Mouse (Mus musculus) heart, embryonic 14.5 days (tissue): ENCODE results near the gene Pex16. TPM values are rescaled to one million over a fixed set of nuclear protein-coding genes. Genes with fewer than 3 reads are reported as not detected.
A peak's percentile ranks its signal among the peaks of the same experiment; 100 is the strongest.

Experiments
- ATAC-seq: fragments of 200-750 bp; cut with Nextera tagmentation; 2 replicates; pipeline ENCODE4 v1.8.0; 2017; ENCODE audit warnings: low read depth, moderate TSS enrichment; ENCODE audit not compliant: insufficient number of reproducible peaks, insufficient read depth, low FRiP score
- H3K27ac ChIP-seq, 2 experiments: fragments of 200-500 bp in 1 of 2; fragments of 300-500 bp in 1 of 2; sonication (generic) in 1 of 2; replicated peaks in 1 of 2; 2 replicates each; pipeline ENCODE4 v1.5.1; 2012 to 2014; ENCODE audit warnings: low read depth in 2 of 2, low read length in 2 of 2, control low read depth in 1 of 2, mild to moderate bottlenecking in 1 of 2, mixed read lengths in 1 of 2; ENCODE audit not compliant: control insufficient read depth in 1 of 2, insufficient read depth in 1 of 2
- H3K27me3 ChIP-seq: fragments of 300-500 bp; sonication (generic); 2 replicates; pipeline ENCODE4 v1.6.1; 2014; ENCODE audit warnings: mild to moderate bottlenecking, low read length, control low read depth; ENCODE audit not compliant: control insufficient read depth, insufficient read depth
- H3K36me3 ChIP-seq: fragments of 300-500 bp; sonication (generic); 2 replicates; pipeline ENCODE4 v1.6.1; 2014; ENCODE audit warnings: mild to moderate bottlenecking, control low read depth, low read length, mixed read lengths; ENCODE audit not compliant: control insufficient read depth, insufficient read depth
- H3K4me1 ChIP-seq, 2 experiments: fragments of 200-500 bp in 1 of 2; fragments of 300-500 bp in 1 of 2; sonication (generic) in 1 of 2; 2 replicates each; pipeline ENCODE4 v1.6.1; 2012 to 2014; ENCODE audit warnings: low read length in 2 of 2, control low read depth in 1 of 2, mixed read lengths in 1 of 2; ENCODE audit not compliant: control insufficient read depth in 2 of 2, insufficient read depth in 2 of 2
- H3K4me2 ChIP-seq: fragments of 300-500 bp; sonication (generic); 2 replicates; pipeline ENCODE4 v1.6.1; 2014; ENCODE audit warnings: mild to moderate bottlenecking, low read length
- H3K4me3 ChIP-seq, 2 experiments: fragments of 200-500 bp in 1 of 2; fragments of 300-500 bp in 1 of 2; sonication (generic) in 1 of 2; 2 replicates each; pipeline ENCODE4 v1.5.1; 2012 to 2014; ENCODE audit warnings: low read length in 2 of 2, mild to moderate bottlenecking in 2 of 2, control low read depth in 1 of 2, low read depth in 1 of 2, moderate library complexity in 1 of 2; ENCODE audit not compliant: control insufficient read depth in 1 of 2, insufficient read depth in 1 of 2
- H3K9ac ChIP-seq: fragments of 300-500 bp; sonication (generic); 2 replicates; pipeline ENCODE4 v1.6.1; 2014; ENCODE audit warnings: mild to moderate bottlenecking, low read length
- H3K9me3 ChIP-seq: fragments of 300-500 bp; sonication (generic); 2 replicates; pipeline ENCODE4 v1.6.1; 2016; ENCODE audit warnings: low read length, control low read depth; ENCODE audit not compliant: control insufficient read depth
- WGBS: fragments of 180-500 bp; shearing (Covaris S2); extraction: QIAGEN DNeasy Blood & Tissue Kit; methylation state at CpG from one replicate; pipeline ENCODE4 v1.1.7; 2014; 5-methylcytosine and 5-hydroxymethylcytosine counted together
- polyA plus RNA-seq: library from polyadenylated mRNA; unstranded; fragments of >200 nt; fragmentation: Nextera tagmentation; extraction: Ambion mirVana; gene quantifications from 2 replicates; pipeline ENCODE4 v1.2.1, GENCODE M21; 2014

Gene Pex16
- polyA plus RNA-seq, 1 experiment from 2014 or later = 19.7 TPM

DNA sequence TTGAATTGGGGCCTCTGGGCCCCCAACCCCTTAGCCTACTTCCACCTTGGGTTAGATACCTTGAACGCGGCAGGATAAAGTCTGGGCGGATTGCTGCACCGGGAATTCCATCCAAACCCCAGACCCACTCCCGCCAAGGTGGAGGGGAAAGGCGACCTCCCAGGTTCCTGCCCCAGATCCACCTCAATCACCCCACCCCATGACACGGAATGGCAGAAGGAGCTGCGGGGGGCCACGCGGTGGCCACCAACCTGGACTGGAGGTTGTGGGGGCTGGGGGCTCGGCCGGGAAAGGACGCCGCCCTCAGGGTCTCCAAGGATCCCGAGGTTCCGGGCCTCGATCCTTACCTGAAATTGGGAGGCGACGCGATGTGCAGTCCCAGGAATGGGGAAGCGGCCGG is 26.2 kb downstream of the Pex16 start:
- no peak for ATAC-seq
- H3K27ac ChIP-seq = no peak overlapping the region

GRCm38 (mm10) chr2:92401091-92401561 is 26.6 kb downstream of the Pex16 start, which contains the start of gene Mapk8ip1:
Mapk8ip1 (minus strand) TSS chr2:92401263.
- Histone ChIP-seq H3K4me2 (peak within 1 kb of the TSS; percentile 92), H3K9ac (peak within 1 kb of the TSS; percentile 64), H3K9me3 (no peaks in the 10 kb centered on the region), H3K36me3 (peaks cover 16% of the 10 kb centered on the region), H3K4me3 (peak within 1 kb of the TSS; percentile 50 to 63), H3K27ac (no peak within 1 kb of the TSS), H3K4me1 (peaks cover 3% of the 10 kb centered on the region in 2 experiments; a peak in 1 of 4 replicates), H3K27me3 (peaks cover 8% of the 10 kb centered on the region; the same call in 1 of the 2 replicates)
- ATAC-seq = 0 out of 2 replicates have a peak, but pooled peaks have one; percentile 41
- WGBS = 2% methylated on average over 24 of the region's 59 CpGs

More for the DNA sequence above, 26.2 kb downstream of the Pex16 start:
- Histone ChIP-seq H3K4me3 (peak overlapping the region; percentile 50 to 63), H3K4me1 (peaks cover 3% of the 10 kb centered on the region in 2 experiments; a peak in 1 of 4 replicates), H3K9ac (peak overlapping the region; percentile 64), H3K9me3 (no peaks in the 10 kb centered on the region), H3K4me2 (peak overlapping the region; percentile 92), H3K27me3 (peaks cover 8% of the 10 kb centered on the region), H3K36me3 (peaks cover 12% of the 10 kb centered on the region)
- whole genome bisulfite sequencing = 5% methylated on average over 19 of the region's 22 CpGs

DNA sequence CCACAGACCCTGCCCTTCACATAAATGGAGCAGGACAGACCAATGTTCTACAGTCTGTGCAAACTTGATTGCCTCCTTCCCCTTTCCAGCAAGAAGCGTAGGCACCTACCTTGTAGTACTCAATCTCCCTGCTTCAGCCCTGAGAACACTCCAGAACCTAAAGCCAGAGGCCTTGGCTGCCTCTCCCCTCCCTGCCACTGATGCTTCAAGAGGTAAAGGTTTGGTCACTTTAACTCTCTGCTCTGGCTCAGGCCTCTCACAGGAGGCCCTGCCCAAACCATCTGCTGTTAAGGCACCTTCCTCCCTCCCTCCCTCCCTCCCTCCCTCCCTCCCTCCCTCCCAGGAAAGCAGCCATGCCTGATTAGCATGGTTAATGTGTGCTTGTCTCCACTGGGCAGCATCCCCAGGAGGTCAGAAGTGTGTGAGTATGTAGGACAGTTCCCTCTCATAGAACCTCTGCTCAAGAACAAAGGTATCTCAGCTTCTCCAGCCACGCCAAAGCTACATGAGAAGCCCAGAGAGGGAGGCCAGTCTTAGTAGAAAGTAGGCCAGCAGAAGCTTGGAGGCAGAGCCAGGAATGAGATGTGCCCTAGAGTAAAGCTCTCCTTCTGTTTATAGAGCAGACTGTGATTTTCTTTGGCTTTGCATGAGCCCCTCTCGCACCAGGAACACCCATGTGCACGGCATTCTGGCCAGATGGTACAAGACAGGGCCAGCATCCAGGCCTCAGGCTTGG is 28.3 kb downstream of the Pex16 start:
- Histone ChIP-seq H3K36me3 (peaks cover 32% of the 10 kb centered on the region), H3K27ac (no peak overlapping the region), H3K9me3 (no peaks in the 10 kb centered on the region), H3K4me2 (no peak overlapping the region), H3K27me3 (peaks cover 8% of the 10 kb centered on the region; the same call in 1 of the 2 replicates), H3K4me1 (peaks cover 3% of the 10 kb centered on the region in 2 experiments; a peak in 1 of 4 replicates), H3K9ac (no peak overlapping the region), H3K4me3 (no peak overlapping the region)
- WGBS = 76% methylated on average over 4 of the region's 4 CpGs
- ATAC-seq = no peak

- no peak for ATAC-seq
- 89% methylated on average over 5 of the region's 5 CpGs for WGBS
Observed at GRCm38 (mm10) chr2:92403776-92404319, 29.4 kb downstream of the Pex16 start.

DNA sequence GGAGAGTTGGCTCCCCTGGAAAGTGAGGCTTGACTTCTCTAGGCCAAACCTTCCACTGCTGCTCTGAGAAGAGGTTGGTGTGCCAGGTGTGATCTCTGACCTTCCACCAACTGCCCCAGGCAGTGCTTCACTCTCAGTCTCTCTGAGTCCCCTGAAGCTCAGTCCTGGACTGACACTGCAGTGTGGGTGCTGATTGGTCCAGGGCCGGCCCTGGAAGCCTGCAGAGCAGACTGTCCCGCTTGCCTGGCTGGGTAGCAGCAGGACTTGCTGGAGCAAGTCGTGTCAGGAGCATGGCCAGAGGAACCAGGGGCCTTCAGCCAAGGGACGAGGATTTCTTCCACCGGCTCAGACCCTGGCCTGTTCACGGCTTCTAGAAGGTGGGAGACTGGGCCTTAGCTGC is 30.3 kb downstream of the Pex16 start:
- Histone ChIP-seq H3K9me3 (no peaks in the 10 kb centered on the region), H3K27ac (no peak overlapping the region), H3K4me3 (no peak overlapping the region), H3K4me1 (peaks cover 3% of the 10 kb centered on the region in 2 experiments; a peak in 1 of 4 replicates), H3K4me2 (no peak overlapping the region), H3K9ac (no peak overlapping the region), H3K36me3 (peaks cover 52% of the 10 kb centered on the region), H3K27me3 (peaks cover 8% of the 10 kb centered on the region; the same call in 1 of the 2 replicates)
- ATAC-seq = no peak
- WGBS = 80% methylated on average over 6 of the region's 6 CpGs

More at GRCm38 (mm10) chr2:92403776-92404319, 29.4 kb downstream of the Pex16 start:
- Histone ChIP-seq H3K27me3 (peaks cover 8% of the 10 kb centered on the region; the same call in 1 of the 2 replicates), H3K27ac (no peak overlapping the region), H3K4me1 (peaks cover 3% of the 10 kb centered on the region in 2 experiments; a peak in 1 of 4 replicates), H3K4me2 (no peak overlapping the region), H3K9me3 (no peaks in the 10 kb centered on the region), H3K4me3 (no peak overlapping the region), H3K36me3 (peaks cover 43% of the 10 kb centered on the region), H3K9ac (no peak overlapping the region)

GRCm38 (mm10) chr2:92405687-92406086 is 31.2 kb downstream of the Pex16 start:
- peaks cover 2% of the 10 kb centered on the region in 2 experiments; a peak in 1 of 4 replicates for H3K4me1 ChIP-seq
- ATAC-seq = no peak
- H3K36me3 ChIP-seq = peaks cover 61% of the 10 kb centered on the region
- H3K27me3 ChIP-seq = peaks cover 3% of the 10 kb centered on the region; the same call in 1 of the 2 replicates
- no peak overlapping the region for H3K4me2 ChIP-seq
- no peaks in the 10 kb centered on the region for H3K9me3 ChIP-seq
- 92% methylated on average over 7 of the region's 7 CpGs for WGBS
- no peak overlapping the region for H3K4me3 ChIP-seq
- no peak overlapping the region for H3K27ac ChIP-seq
- no peak overlapping the region for H3K9ac ChIP-seq

GRCm38 (mm10) chr2:92408309-92409045 is 34.0 kb downstream of the Pex16 start:
- 87% methylated on average over 18 of the region's 18 CpGs for WGBS

More at GRCm38 (mm10) chr2:92408309-92409045, 34.0 kb downstream of the Pex16 start:
- no peak overlapping the region for H3K27ac ChIP-seq
- no peaks in the 10 kb centered on the region for H3K9me3 ChIP-seq
- H3K4me3 ChIP-seq = no peak overlapping the region
- no peak overlapping the region for H3K9ac ChIP-seq
- H3K4me2 ChIP-seq = no peak overlapping the region
- no peak for ATAC-seq
- peaks cover 89% of the 10 kb centered on the region for H3K36me3 ChIP-seq
- H3K27me3 ChIP-seq = no peaks in the 10 kb centered on the region
- no peaks in the 10 kb centered on the region for H3K4me1 ChIP-seq
